Comparison of ENCODE assay signal across 22 mouse cellular contexts in the genomic region with DNA sequence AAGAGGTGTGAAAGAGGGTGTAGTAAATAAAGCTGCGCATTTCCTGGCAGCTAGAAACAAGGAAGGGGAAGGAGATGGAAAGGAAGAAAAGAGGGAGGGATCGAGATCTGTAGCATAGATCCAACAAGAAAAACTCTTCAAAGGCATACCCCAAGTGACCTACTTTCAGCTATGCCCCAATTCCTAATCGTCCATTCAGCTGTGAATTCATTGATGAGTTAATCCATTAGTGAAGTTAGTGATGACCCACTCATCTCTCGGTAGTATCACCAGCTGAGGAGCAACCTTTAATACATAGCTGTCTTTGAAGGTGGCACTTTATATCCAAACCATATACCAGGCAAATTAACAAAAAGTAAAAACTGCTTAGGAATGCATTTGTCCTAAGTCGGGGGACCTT.
"Had no signal": no experiment of that assay in that cellular context is flagged by ENCODE, and none has a peak within 500 bp of the region (broad histone marks: within the 10 kb centered on the region; RNA-seq: fewer than 3 reads in every experiment).

No protein-coding gene starts in this region.

- H3K27ac ChIP-seq: gastrocnemius, adult 2 months; heart, adult 2 months; heart, embryonic 13.5 days; heart, embryonic 15.5 days; hindbrain, embryonic 10.5 days; hindbrain, embryonic 12.5 days; hindbrain, embryonic 14.5 days; intestine, embryonic 15.5 days; kidney, postnatal 0 days; layer of hippocampus, adult 2 months; left cerebral cortex, adult 2 months; limb, embryonic 10.5 days; limb, embryonic 12.5 days had no signal

- H3K36me3 ChIP-seq: heart, embryonic 15.5 days; intestine, embryonic 15.5 days; liver, embryonic 13.5 days had no signal

- H3K27me3 ChIP-seq: heart, embryonic 13.5 days; heart, embryonic 15.5 days; hindbrain, embryonic 12.5 days; intestine, embryonic 15.5 days; limb, embryonic 12.5 days; liver, embryonic 13.5 days had no signal

- H3K4me3 ChIP-seq: gastrocnemius, adult 2 months; heart, adult 2 months; heart, embryonic 13.5 days; heart, embryonic 15.5 days; hindbrain, embryonic 10.5 days; hindbrain, embryonic 12.5 days; intestine, embryonic 15.5 days; layer of hippocampus, adult 2 months; left cerebral cortex, adult 2 months; limb, embryonic 10.5 days; limb, embryonic 12.5 days; liver, embryonic 13.5 days had no signal

- DNase-seq: gastrocnemius, adult 2 months; gastrocnemius, postnatal 10 days; gastrocnemius, postnatal 25 days; heart, adult 2 months; heart, postnatal 4 days; kidney, adult 18-20 months; kidney, adult 8-10 months; kidney, postnatal 14 days; kidney, postnatal 4 days; liver; liver, embryonic 13.5 days had no signal

- H3K9me3 ChIP-seq: heart, embryonic 13.5 days; heart, embryonic 15.5 days; hindbrain, embryonic 10.5 days; hindbrain, embryonic 12.5 days; intestine, embryonic 15.5 days; limb, embryonic 10.5 days; limb, embryonic 12.5 days; liver, embryonic 13.5 days had no signal
